In the genomic region with DNA sequence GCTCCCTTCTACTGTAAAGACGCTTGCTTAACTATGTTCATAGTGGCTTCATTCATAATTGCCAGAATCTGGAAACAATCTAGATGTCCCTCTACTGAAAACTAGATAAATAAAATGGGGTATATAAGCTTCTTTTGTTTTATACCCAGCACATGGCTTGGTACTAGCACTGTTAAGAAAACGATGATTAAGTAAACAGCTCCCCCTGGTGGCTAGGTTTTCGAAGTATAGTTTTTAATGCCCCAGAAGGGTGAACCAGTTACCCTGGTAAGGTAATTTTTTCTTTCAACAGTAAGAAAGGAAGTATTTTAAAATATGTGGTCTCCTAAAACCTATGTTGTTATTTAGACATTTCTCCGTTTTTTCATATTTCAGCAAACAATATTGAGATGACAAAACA, we compare ENCODE assay signal across 8 mouse cellular contexts. TPM values are rescaled to one million over a fixed set of nuclear protein-coding genes. Genes with fewer than 3 reads are reported as not detected.
DNase-seq lines count a peak whose midpoint lies in the region; ATAC-seq and TF ChIP-seq lines count a peak whose summit lies in the region.

No protein-coding gene starts in this region.

- TF ChIP-seq POLR2A in lung, adult 2 months (IDR thresholded peaks at IDR 0.05; ENCODE audit: borderline replicate concordance, extremely low read depth, low read depth, low read length): no peak

- no peaks in the 10 kb centered on the region for H3K9me3 ChIP-seq in midbrain, postnatal 0 days (ENCODE audit: low read length)
- H3K9me3 ChIP-seq in midbrain, embryonic 13.5 days: no peaks in the 10 kb centered on the region

- no peak overlapping the region for H3K4me3 ChIP-seq in midbrain, postnatal 0 days (ENCODE audit: low read depth, low read length)
- H3K4me3 ChIP-seq in midbrain, embryonic 13.5 days (replicated peaks): no peak overlapping the region
- H3K4me3 ChIP-seq in lung, adult 2 months (replicated peaks; ENCODE audit: extremely low read depth, low read depth, low read length): no peak overlapping the region

- peak; percentile 30 for DNase-seq in gastrocnemius, adult 18-20 months (ENCODE audit: low spot score)
- no peak for DNase-seq in gastrocnemius, postnatal 14 days
- peak; percentile 14 for DNase-seq in midbrain, postnatal 0 days (ENCODE audit: low spot score)
- DNase-seq in adrenal gland, postnatal 14 days: peak; percentile 55
- DNase-seq in lung, adult 2 months: peak; percentile 10
- no peak for DNase-seq in urinary bladder, postnatal 4 days (ENCODE audit: low spot score in 2 of 2)

- H3K4me2 ChIP-seq in midbrain, postnatal 0 days (ENCODE audit: low read depth, low read length, poor library complexity, severe bottlenecking): no peak overlapping the region
- H3K4me2 ChIP-seq in midbrain, embryonic 13.5 days (replicated peaks): no peak overlapping the region

- ATAC-seq in midbrain, postnatal 0 days (ENCODE audit: low FRiP score): no peak
- no peak for ATAC-seq in midbrain, embryonic 13.5 days
- ATAC-seq in activated CD4-positive, CD25-positive, alpha-beta regulatory T cell, adult 4 months: no peak

- no peaks in the 10 kb centered on the region for H3K36me3 ChIP-seq in midbrain, postnatal 0 days (ENCODE audit: insufficient read depth, low read length)
- no peaks in the 10 kb centered on the region for H3K36me3 ChIP-seq in midbrain, embryonic 13.5 days

- no peaks in the 10 kb centered on the region; the same call in 1 of the 2 replicates for H3K27me3 ChIP-seq in midbrain, postnatal 0 days (ENCODE audit: insufficient read depth, low read length)
- H3K27me3 ChIP-seq in midbrain, embryonic 13.5 days: peaks cover 42% of the 10 kb centered on the region

- H3K4me1 ChIP-seq in midbrain, postnatal 0 days (ENCODE audit: insufficient read depth, low read length): no peaks in the 10 kb centered on the region
- H3K4me1 ChIP-seq in midbrain, embryonic 13.5 days (replicated peaks): no peaks in the 10 kb centered on the region
- H3K4me1 ChIP-seq in lung, adult 2 months (ENCODE audit: control insufficient read depth, insufficient read depth, low read length): 0 out of 2 replicates have a peak, but pooled peaks cover 2% of the 10 kb centered on the region

- intact Hi-C loops in gastrocnemius, postnatal 14 days (cut with DNase I; ENCODE audit: low total_unique reads): no loop called here

- no peak overlapping the region for H3K27ac ChIP-seq in midbrain, postnatal 0 days (ENCODE audit: low read depth, low read length)
- no peak overlapping the region for H3K27ac ChIP-seq in midbrain, embryonic 13.5 days

- peak; percentile 26; the same call in 1 of the 2 replicates for TF ChIP-seq CTCF in midbrain, postnatal 0 days (IDR thresholded peaks at IDR 0.05)
- no peak for TF ChIP-seq CTCF in lung, adult 2 months (IDR thresholded peaks at IDR 0.05; ENCODE audit: insufficient read depth, low read length)

- no peak overlapping the region for H3K9ac ChIP-seq in midbrain, postnatal 0 days (replicated peaks; ENCODE audit: low read length, poor library complexity, severe bottlenecking)
- no peak overlapping the region for H3K9ac ChIP-seq in midbrain, embryonic 13.5 days (replicated peaks)

- WGBS in midbrain, postnatal 0 days: 40% methylated on average over 4 of the region's 4 CpGs
- WGBS in midbrain, embryonic 13.5 days: 40% methylated on average over 4 of the region's 4 CpGs
- WGBS in lung, adult 2 months: 42% methylated on average over 4 of the region's 4 CpGs

RNA-seq across cellular contexts. Expression of gene Mid2, which starts 58.0 kb away (rescaled TPM):
- 1 to 10 TPM; 6.8 to 7.3 TPM for total RNA-seq in gastrocnemius, adult 18-20 months (2021)
- total RNA-seq in gastrocnemius, postnatal 14 days (2021): 1 to 10 TPM; 7.7 to 9.5 TPM
- 30.1 and 34.2 TPM in 2 replicates for total RNA-seq in midbrain, postnatal 0 days (2014; rRNA removed)
- 5.0 and 5.5 TPM in 2 replicates for polyA plus RNA-seq in midbrain, postnatal 0 days (2015; fragmentation: Nextera tagmentation; extraction: Ambion mirVana)
- polyA plus RNA-seq in midbrain, embryonic 13.5 days (2015; fragmentation: Nextera tagmentation; extraction: Ambion mirVana): 3.4 and 3.9 TPM in 2 replicates
- 20.7 and 29.2 TPM in 2 replicates for total RNA-seq in adrenal gland, postnatal 14 days (2021)
- polyA plus RNA-seq in lung, adult 2 months (2012; rRNA removed): 20.8 and 23.3 TPM in 2 replicates
- polyA plus RNA-seq in activated CD4-positive, CD25-positive, alpha-beta regulatory T cell, adult 4 months (2017; shearing (Covaris generic)): under 1 TPM; 0.38 to 0.45 TPM

Comparison
In these comparisons a context has a peak if more than half of its experiments do, and no peak if none do; other contexts are left out.
1. DNase-seq: peak in gastrocnemius, adult 18-20 months (single experiment), midbrain, postnatal 0 days (single experiment), adrenal gland, postnatal 14 days (single experiment) and lung, adult 2 months (single experiment); none in gastrocnemius, postnatal 14 days (single experiment) and urinary bladder, postnatal 4 days (0 of 2).